Mouse (Mus musculus) left cerebral cortex, postnatal 25 days (tissue): ENCODE results near the gene Slc13a3. TPM values are rescaled to one million over a fixed set of nuclear protein-coding genes. Genes with fewer than 3 reads are reported as not detected.
A peak's percentile ranks its signal among the peaks of the same experiment; 100 is the strongest.
"Not testable (repeated sequence)": the region's sequence is repeated elsewhere in the genome, so short reads cannot be mapped to it uniquely, and the experiment has no call there.

Source experiments
- DNase-seq, 2 experiments: peaks; one replicate each; pipeline ENCODE4 v3.0.0; 2022; ENCODE audit warnings: low spot score in 2 of 2, mixed read lengths in 1 of 2
- intact Hi-C: fragments of 180-260 bp; cut with DNase I; formaldehyde crosslinking; loops from one replicate; pipeline ENCODE4 v1.15.1; 2025
- total RNA-seq, 2 experiments: library from RNA; stranded (reverse); gene quantifications; 2 replicates each; pipeline ENCODE4 v1.2.3; 2021

The Slc13a3 gene
- total RNA-seq = 10 to 100 TPM; 16.4 to 17.8 TPM

DNA sequence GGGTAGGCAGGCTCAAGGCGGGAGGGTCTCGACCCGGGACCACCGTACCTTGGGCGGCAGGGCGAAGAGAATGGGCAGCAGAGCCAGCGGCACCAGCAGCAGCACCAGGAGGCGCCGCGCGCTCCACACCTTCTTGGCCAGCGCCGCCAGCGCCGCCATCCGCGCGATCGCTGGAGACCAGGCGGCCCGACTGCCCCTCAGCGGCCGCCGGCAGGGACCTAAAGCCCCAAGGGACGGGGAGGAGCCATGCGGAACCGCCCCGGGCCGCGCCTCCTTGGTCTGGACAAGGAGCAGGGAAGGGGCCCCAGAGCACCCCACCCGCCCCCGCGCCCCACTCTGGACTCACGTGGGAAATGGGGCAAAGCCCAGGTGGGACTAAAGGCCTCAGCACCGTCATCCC is at the start of gene Slc13a3:
TSS of gene Slc13a3 (minus strand) at position 228 of the 400 bp plus-strand sequence.
- intact Hi-C loops = no loop called here
- peak in 1 of 2 experiments; percentile 28 for DNase-seq

- no peak for DNase-seq
- intact Hi-C loops = no loop called here
Measured at GRCm38 (mm10) chr2:165515178-165515728, 42.2 kb upstream of the Slc13a3 start.

GRCm38 (mm10) chr2:165512870-165513600 is 40.0 kb upstream of the Slc13a3 start:
- no peak for DNase-seq
- intact Hi-C loops = no loop called here

DNA sequence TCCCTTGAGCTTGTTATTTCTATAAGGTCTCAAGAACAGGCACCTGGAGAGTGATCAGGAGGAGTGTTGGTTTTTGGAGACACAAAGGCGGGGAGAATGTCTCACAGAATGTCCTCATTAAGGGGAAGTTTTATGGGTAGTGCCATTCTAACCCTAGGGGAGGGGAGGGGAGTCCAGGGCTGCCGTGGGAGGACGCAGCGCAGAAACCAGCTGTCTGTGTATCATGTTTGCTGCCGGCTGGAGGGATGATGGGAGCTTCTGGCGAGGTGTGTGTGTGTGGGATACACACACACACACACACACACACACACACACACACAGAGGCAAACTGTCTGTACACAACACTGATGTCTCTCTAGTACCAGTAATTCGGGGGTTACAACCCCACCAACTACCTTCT is 39.4 kb upstream of the Slc13a3 start:
- DNase-seq = peak; percentile 22 to 49
- intact Hi-C loops = no loop called here

- intact Hi-C loops = not testable (repeated sequence)
Measured at GRCm38 (mm10) chr2:165511530-165511929, 38.5 kb upstream of the Slc13a3 start.

DNA sequence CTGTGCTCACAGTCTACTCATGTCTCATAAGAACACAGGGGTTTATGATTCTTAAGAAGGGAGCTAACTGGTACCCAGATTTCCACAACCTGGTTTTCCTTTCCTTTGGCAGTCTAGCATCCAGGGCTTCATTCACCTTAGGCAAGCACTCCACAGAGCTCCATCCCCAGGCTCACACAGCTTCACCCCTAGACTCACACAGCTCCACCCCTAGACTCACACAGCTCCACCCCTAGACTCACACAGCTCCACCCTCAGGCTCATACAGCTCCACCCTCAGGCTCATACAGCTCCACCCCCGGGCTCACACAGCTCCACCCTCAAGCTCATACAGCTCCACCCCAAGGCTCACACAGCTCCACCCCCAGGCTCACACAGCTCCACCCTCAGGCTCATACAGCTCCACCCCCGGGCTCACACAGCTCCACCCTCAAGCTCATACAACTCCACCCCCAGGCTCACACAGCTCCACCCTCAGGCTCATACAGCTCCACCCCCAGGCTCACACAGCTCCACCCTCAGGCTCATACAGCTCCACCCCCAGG is 38.0 kb upstream of the Slc13a3 start:
- DNase-seq, intact Hi-C loops: not testable (repeated sequence)

More at GRCm38 (mm10) chr2:165511530-165511929, 38.5 kb upstream of the Slc13a3 start:
- not testable (repeated sequence) for DNase-seq

GRCm38 (mm10) chr2:165510466-165510865 is 37.4 kb upstream of the Slc13a3 start:
- DNase-seq = peak in 1 of 2 experiments; percentile 91
- intact Hi-C loops = no loop called here

DNA sequence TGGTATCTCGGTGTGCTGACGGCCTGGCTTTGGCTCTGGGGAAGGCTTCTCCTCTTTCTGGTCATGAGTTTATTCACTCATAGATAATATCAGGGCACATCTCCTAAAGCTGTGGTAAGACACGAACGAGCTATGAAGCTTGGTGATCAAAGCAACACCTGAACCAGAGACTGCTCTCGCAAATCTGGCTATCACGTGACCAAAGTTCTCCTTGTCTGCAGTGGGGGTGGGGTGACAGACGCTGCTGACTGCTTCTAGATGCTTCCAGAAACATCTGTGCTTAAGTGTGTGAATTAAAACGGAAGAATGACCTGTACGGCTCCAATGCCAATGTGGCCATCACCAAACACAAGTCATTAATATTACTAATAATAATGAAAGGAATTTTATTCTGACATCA is 36.7 kb upstream of the Slc13a3 start:
- intact Hi-C loops = no loop called here
- no peak for DNase-seq

GRCm38 (mm10) chr2:165503259-165504203 is 30.5 kb upstream of the Slc13a3 start, which contains the start of gene Slc2a10:
TSS of gene Slc2a10 (plus strand) at chr2:165503787.
- no peak for DNase-seq
- intact Hi-C loops = no loop called here

DNA sequence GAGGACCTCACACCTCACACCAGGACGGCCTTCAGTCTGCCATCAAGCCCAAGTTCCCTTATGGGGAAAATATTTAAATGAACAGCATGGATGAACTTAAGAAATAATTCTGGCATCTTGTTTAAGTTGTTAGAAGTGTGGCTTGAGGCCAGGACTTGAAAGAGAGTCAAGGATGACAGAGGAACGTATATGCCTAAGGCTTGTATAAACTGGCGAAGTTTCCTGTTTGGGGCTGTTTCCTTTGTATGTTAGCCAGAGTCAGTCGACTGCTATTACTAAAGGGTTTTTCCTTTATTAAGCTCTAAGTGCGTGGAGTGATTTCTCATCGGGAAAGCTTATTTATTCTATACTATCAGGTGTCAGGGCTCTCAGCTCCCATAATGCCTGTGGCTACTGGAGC is 25.8 kb upstream of the Slc13a3 start:
- no peak for DNase-seq
- intact Hi-C loops = no loop called here

- intact Hi-C loops = no loop called here
- DNase-seq = no peak
Measured at GRCm38 (mm10) chr2:165497706-165498275, 24.8 kb upstream of the Slc13a3 start.

DNA sequence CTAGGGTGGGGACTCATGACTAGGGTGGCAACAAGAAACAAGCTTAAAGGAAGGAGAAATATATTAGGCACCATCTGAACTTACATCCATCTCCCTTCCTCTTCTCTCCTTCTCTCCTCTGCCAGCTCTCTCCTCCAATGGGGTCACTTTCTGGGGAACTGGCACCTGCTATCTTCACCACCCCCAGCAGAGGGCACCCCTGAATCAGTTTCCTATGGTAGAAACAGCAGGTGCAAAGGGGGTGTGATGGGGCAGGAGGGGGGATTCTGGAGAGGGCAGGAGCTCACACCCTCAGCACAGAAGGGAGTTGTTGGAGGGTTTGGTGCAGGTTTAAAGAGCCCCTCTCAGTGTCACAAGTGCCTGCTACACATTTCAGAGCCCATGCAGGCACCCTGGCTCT is 23.2 kb upstream of the Slc13a3 start:
- DNase-seq = peak in 1 of 2 experiments; percentile 66
- intact Hi-C loops = no loop called here

DNA sequence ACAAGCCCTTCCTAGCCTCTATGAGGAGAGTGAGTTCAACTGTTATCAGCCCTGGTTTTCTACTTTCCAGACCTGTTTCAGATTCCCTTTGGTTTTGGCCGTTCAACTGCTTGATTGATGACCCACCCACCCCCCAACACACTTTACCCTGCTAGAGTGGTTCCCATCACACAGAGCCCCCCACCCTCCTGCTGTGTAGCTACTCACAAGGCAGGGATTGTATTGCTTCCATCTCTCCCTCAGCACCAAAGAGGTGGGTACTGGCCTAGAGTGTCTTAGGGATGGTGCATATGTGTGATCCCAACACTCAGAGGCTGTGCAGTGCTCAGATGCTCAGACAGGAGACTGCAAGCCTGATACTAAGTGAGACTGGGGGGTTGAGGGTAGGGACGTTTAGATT is 21.5 kb upstream of the Slc13a3 start:
- no peak for DNase-seq
- intact Hi-C loops = no loop called here

GRCm38 (mm10) chr2:165493587-165494210 is 20.7 kb upstream of the Slc13a3 start:
- peak; percentile 49 to 72 for DNase-seq
- intact Hi-C loops = no loop called here

DNA sequence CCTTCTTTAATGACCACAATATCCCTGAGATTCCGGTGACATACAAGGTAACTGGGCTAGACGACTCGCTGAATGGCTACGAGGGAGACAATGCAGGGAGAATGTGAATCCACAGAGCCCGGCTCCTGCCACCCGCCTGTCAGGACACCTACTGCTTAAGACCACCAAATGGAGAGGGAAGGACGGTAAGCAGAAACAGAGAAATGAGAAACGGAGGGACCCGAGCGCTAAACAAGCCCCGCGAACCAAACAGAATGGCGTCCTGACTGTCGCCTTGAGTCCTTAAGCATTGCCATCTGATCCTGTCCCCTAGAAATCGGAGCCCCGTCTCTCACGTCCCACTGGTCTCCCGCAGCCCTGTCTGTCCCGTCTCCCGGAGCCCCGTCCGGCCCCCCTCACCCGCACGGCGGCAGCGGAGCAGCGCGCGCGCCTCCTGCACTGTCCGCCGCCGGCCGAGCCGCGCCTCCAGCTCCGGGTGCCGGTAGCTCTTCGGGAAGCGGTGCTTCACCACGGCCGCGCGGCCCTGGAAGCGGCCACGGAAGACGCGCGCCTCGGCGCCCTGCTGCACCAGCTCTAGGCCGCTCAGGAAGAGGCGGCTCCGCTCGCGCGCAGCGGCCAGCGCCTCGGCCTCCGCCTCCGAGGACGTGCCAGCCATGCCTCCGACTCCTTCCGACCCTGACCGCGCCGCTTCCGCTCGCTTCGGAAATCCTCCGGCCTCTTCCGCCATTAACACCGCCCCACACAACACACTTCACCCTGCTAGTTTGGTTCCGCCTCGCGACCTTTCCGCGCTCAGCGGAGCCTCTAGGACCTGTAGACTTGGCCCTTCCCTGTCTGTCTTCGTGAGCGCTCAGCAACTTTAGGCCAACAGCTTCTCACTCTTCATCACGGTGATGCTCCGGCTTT is 19.9 kb upstream of the Slc13a3 start, which contains the start of gene Trp53rka:
TSS of gene Trp53rka (minus strand) at position 677 of the 906 bp plus-strand sequence.
- peak; percentile 77 to 88 for DNase-seq
- intact Hi-C loops = no loop called here

DNA sequence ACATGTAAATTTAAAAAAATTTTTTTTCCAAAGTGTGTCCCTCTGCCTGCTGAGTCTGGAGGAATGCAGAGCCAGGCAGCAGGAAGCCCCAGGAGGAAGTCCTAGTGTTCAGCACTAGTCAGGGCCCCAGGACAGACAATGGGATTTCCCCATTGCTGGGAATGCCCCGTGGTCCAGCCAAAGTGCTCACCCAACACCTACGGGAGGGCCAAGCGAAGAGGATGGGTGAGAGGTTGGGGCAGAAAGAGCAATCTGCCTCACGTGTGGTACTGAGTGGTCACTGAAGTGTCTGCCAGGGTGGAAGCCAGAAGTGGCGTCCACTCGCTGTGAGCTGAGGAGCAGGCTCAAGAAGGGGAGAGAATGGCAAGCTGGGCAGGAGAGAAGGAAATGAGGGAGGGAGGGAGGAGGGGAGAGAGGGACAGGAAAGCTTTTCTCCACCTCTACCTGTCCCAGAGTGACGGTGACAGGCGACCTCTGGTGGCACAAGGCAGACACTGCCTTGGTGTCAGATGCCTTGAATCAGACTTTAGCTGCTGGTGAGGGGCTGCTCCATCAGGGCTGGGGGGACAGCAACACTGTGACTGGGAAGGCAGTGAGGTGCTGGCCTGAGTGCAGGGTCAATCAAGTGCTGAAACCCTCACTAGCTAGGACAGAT is 14.0 kb upstream of the Slc13a3 start:
- intact Hi-C loops = loop anchor here (1.0 to 5.0 kb wide), 3 partner anchors 96 to 415 kb away; no protein-coding TSS in a partner anchor

GRCm38 (mm10) chr2:165486401-165486800 is 13.4 kb upstream of the Slc13a3 start:
- no peak for DNase-seq
- intact Hi-C loops = loop anchor here (2.0 to 5.0 kb wide), 2 partner anchors 122 to 414 kb away; no protein-coding TSS in a partner anchor

More for the DNA sequence above, 14.0 kb upstream of the Slc13a3 start:
- peak; percentile 49 to 66 for DNase-seq
